In genomic region chr13:114831367-114831833, GRCm38 (mm10) we compare ENCODE assay signal across 9 mouse cellular contexts. TPM values are rescaled to one million over a fixed set of nuclear protein-coding genes. Genes with fewer than 3 reads are reported as not detected.
DNase-seq lines count a peak whose midpoint lies in the region; ATAC-seq and TF ChIP-seq lines count a peak whose summit lies in the region.
"Had no signal": no experiment of that assay in that cellular context is flagged by ENCODE, and none has a peak within 500 bp of the region (broad histone marks: within the 10 kb centered on the region; RNA-seq: fewer than 3 reads in every experiment).

No protein-coding gene starts in this region.

- DNase-seq in heart, postnatal 4 days, result peak; percentile 36
- DNase-seq in heart, adult 11 months, result no peak
- peak; percentile 61 for DNase-seq in CH12.LX (ENCODE audit: extremely low read depth)
- DNase-seq in c-Kit-positive CD71-positive TER-119-positive erythroid progenitor cells, embryonic 14.5 days (ENCODE audit: low spot score), result peak; percentile 32
- no peak for DNase-seq in adrenal gland, postnatal 25 days
- no peak for DNase-seq in spleen, postnatal 14 days (ENCODE audit: low spot score in 2 of 2)

- H3K27ac ChIP-seq in CH12.LX (ENCODE audit: insufficient read depth, low read depth), result no peak overlapping the region
- H3K27ac ChIP-seq in intestine, embryonic 15.5 days, result no peak overlapping the region
- H3K27ac ChIP-seq: embryonic facial prominence, embryonic 12.5 days had no signal

- peak; percentile 87 for TF ChIP-seq RAD21 in CH12.LX (IDR thresholded peaks at IDR 0.05; ENCODE audit: low read depth, low read length)

- dilution Hi-C loops in CH12.LX (cut with MboI; ENCODE audit: extremely low pct_ligation_motif_present, extremely low pct_unique_long_range_greater_than_20kb, low sequenced_read_pairs), result no loop called here

- no peaks in the 10 kb centered on the region for H3K27me3 ChIP-seq in CH12.LX (replicated peaks)
- no peaks in the 10 kb centered on the region for H3K27me3 ChIP-seq in intestine, embryonic 15.5 days (replicated peaks)
- H3K27me3 ChIP-seq: embryonic facial prominence, embryonic 12.5 days had no signal

- in situ Hi-C loops in CH12.LX (cut with MboI; ENCODE audit: low pct_ligation_motif_present, low pct_unique_long_range_greater_than_20kb, low sequenced_read_pairs), result no loop called here

- no peaks in the 10 kb centered on the region for H3K9me3 ChIP-seq in CH12.LX (replicated peaks; ENCODE audit: low read length)
- no peaks in the 10 kb centered on the region for H3K9me3 ChIP-seq in intestine, embryonic 15.5 days
- H3K9me3 ChIP-seq: embryonic facial prominence, embryonic 12.5 days had no signal

- WGBS in intestine, embryonic 15.5 days, result 83% methylated on average over 4 of the region's 4 CpGs

- H3K4me2 ChIP-seq in CH12.LX (ENCODE audit: insufficient read depth, low read depth, poor library complexity, severe bottlenecking), result no peak overlapping the region
- no peak overlapping the region for H3K4me2 ChIP-seq in intestine, embryonic 15.5 days (replicated peaks)
- H3K4me2 ChIP-seq: embryonic facial prominence, embryonic 12.5 days had no signal

- TF ChIP-seq EP300 in CH12.LX (IDR thresholded peaks at IDR 0.05; ENCODE audit: low read length), result no peak

- ATAC-seq in intestine, embryonic 15.5 days, result peak; percentile 27; the same call in 1 of the 2 replicates
- peak; percentile 51; the same call in 1 of the 2 replicates for ATAC-seq in monocyte, adult 5-6 weeks (replicated peaks; ENCODE audit: insufficient number of reproducible peaks, low FRiP score, low TSS enrichment, poor library complexity, severe bottlenecking)

- H3K4me1 ChIP-seq in CH12.LX (ENCODE audit: control insufficient read depth in 1 of 2, insufficient read depth in 2 of 2), result peaks cover 13 to 28% of the 10 kb centered on the region in 2 experiments
- H3K4me1 ChIP-seq in intestine, embryonic 15.5 days (replicated peaks), result no peaks in the 10 kb centered on the region
- H3K4me1 ChIP-seq: embryonic facial prominence, embryonic 12.5 days had no signal

- H3K9ac ChIP-seq in CH12.LX (ENCODE audit: insufficient read depth, low read depth), result no peak overlapping the region
- no peak overlapping the region for H3K9ac ChIP-seq in intestine, embryonic 15.5 days
- H3K9ac ChIP-seq: embryonic facial prominence, embryonic 12.5 days had no signal

- H3K36me3 ChIP-seq in CH12.LX (replicated peaks in 1 of 2; ENCODE audit: control insufficient read depth in 1 of 2, insufficient read depth in 1 of 2, low read length in 1 of 2), result peaks cover 23 to 43% of the 10 kb centered on the region in 2 experiments
- 0 out of 2 replicates have a peak, but pooled peaks cover 15% of the 10 kb centered on the region for H3K36me3 ChIP-seq in intestine, embryonic 15.5 days

- no peak for TF ChIP-seq POLR2A in CH12.LX (IDR thresholded peaks at IDR 0.05; ENCODE audit: low read depth, low read length)

- peak; percentile 59 to 85 for TF ChIP-seq CTCF in CH12.LX (conservative IDR thresholded peaks at IDR 0.05 in 1 of 2, IDR thresholded peaks at IDR 0.05 in 1 of 2; ENCODE audit: low read depth in 2 of 2, low read length in 2 of 2)

- H3K79me2 ChIP-seq in CH12.LX (replicated peaks; ENCODE audit: control insufficient read depth, extremely low read depth, insufficient read depth, poor library complexity, severe bottlenecking), result no peaks in the 10 kb centered on the region

- H3K4me3 ChIP-seq in CH12.LX (replicated peaks in 1 of 3; ENCODE audit: low read depth in 2 of 3, low read length in 2 of 3, poor library complexity in 1 of 3), result no peak overlapping the region
- H3K4me3 ChIP-seq in intestine, embryonic 15.5 days (replicated peaks), result no peak overlapping the region
- H3K4me3 ChIP-seq: embryonic facial prominence, embryonic 12.5 days had no signal

TF ChIP-seq in CH12.LX, 34 proteins besides CTCF, POLR2A, EP300 and RAD21:
- no peak for TF ChIP-seq SIN3A (IDR thresholded peaks at IDR 0.05; ENCODE audit: low read length)
- TF ChIP-seq SMC3 (IDR thresholded peaks at IDR 0.05; ENCODE audit: low read depth, low read length), result peak; percentile 85
- TF ChIP-seq JUND (conservative IDR thresholded peaks at IDR 0.05; ENCODE audit: low read depth, low read length), result peak; percentile 53; the same call in 1 of the 2 replicates
- no peak for TF ChIP-seq RCOR1 (conservative IDR thresholded peaks at IDR 0.05; ENCODE audit: low read depth, low read length)
- peak; percentile 64 for TF ChIP-seq ZC3H11A (IDR thresholded peaks at IDR 0.05; ENCODE audit: low read depth, low read length)
TF ChIP-seq in CH12.LX: peak in this region for 3.

RNA-seq across cellular contexts. Expression of gene Mocs2, which starts 13.4 kb away (rescaled TPM):
- total RNA-seq in heart, postnatal 4 days (2021), result 10 to 100 TPM; 59.2 to 60.9 TPM
- total RNA-seq in CH12.LX (2012; rRNA removed), result 34.9 and 39.3 TPM in 2 replicates
- 38.1 and 41.0 TPM in 2 replicates for total RNA-seq in CH12.LX (2014; rRNA removed)
- 29.3 and 29.4 TPM in 2 replicates for polyA plus RNA-seq in CH12.LX (2012; ENCODE audit: insufficient read length, low read depth)
- 104 TPM in 2 replicates for polyA plus RNA-seq in intestine, embryonic 15.5 days (2015; fragmentation: Nextera tagmentation; extraction: Ambion mirVana)
- total RNA-seq in monocyte, adult 5-6 weeks (2017), result 22.6 to 25.6 TPM (median 23.7 TPM) in 3 replicates
- 183 and 187 TPM in 2 replicates for total RNA-seq in adrenal gland, postnatal 25 days (2021)

Comparison
In these comparisons a context has a peak if more than half of its experiments do, and no peak if none do; other contexts are left out.
1. DNase-seq: peak in heart, postnatal 4 days (single experiment), CH12.LX (single experiment) and c-Kit-positive CD71-positive TER-119-positive erythroid progenitor cells, embryonic 14.5 days (single experiment); none in heart, adult 11 months (single experiment), adrenal gland, postnatal 25 days (single experiment) and spleen, postnatal 14 days (0 of 2).